Mouse (Mus musculus): ENCODE measurements around the gene Rbm47. TPM values are rescaled to one million over a fixed set of nuclear protein-coding genes. Genes with fewer than 3 reads are reported as not detected.

The Rbm47 gene
- polyA plus RNA-seq, 1 experiment from 2014 or later, result 28.5 TPM

DNA sequence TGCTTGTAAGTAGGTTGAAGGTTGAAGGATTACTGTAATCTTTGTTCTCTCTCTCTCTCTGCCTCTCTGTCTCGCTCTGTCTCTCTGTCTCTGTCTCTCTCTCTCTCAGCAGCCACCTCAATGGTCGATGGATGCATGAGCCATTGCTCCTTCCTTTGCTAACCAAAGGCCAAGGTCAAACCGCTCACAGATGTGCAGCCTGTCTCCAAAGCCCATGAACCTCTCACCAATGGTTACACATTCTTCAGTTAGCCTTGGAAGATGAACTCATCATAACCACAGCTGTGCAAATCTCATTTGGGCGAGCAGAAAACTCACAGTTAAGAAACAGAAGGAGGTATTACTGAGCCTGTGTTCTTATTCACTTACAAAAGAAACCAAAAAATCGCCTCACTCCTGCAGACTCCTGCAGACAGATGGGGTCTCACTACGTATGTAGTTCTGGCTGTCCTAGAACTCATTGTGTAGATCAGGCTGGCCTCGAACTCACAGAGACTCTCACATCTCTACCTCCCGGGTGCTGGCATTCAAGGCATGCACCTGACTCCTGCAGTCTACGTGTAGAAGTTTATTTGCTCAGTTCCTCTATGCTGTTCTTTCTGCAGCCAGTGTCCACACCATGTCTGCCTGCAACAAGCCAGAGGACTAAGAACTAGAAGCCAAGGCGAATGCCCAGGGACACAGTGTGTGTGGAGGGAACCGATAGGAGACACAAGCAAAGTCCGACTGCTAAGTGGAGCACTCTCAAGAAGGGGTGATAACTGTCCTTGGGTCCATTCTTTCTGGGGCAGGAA lies 49.4 kb downstream of the Rbm47 start:
- no peak overlapping the region for H3K4me3 ChIP-seq
- ATAC-seq (ENCODE audit: borderline replicate concordance, extremely low read depth, low FRiP score, low TSS enrichment), result no peak
- no peaks in the 10 kb centered on the region for H3K36me3 ChIP-seq
- WGBS, result 82% methylated on average over 12 of the region's 12 CpGs
- H3K9ac ChIP-seq, result no peak overlapping the region
- 0 out of 2 replicates have a peak, but pooled peaks cover 4% of the 10 kb centered on the region for H3K4me1 ChIP-seq
- no peak overlapping the region for H3K4me2 ChIP-seq
- no peaks in the 10 kb centered on the region for H3K27me3 ChIP-seq
- no peak overlapping the region for H3K27ac ChIP-seq
- H3K9me3 ChIP-seq, result no peaks in the 10 kb centered on the region

DNA sequence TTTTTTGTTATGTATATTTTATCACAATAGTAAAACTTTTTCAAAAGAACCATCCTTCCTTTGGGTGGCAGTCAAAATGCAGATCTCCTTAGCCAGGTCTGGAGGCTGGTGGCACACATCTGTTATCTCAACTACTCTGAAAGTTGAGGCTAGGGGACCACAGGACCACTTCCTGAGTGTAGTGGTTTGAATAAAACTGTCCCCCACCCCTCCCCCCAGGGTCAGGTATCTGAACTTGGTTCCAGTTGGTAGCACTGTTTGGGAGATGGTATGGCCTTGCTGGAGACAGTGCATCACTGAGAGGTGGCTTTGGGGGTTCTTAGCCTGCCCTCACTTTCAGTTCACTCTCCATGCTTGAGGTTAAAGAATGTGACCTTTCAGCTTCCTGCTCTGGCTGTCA lies 51.7 kb downstream of the Rbm47 start:
- no peaks in the 10 kb centered on the region for H3K36me3 ChIP-seq
- H3K4me3 ChIP-seq, result no peak overlapping the region
- H3K9me3 ChIP-seq, result no peaks in the 10 kb centered on the region
- H3K4me2 ChIP-seq, result no peak overlapping the region
- ATAC-seq (ENCODE audit: borderline replicate concordance, extremely low read depth, low FRiP score, low TSS enrichment), result no peak
- H3K27me3 ChIP-seq, result no peaks in the 10 kb centered on the region
- H3K4me1 ChIP-seq, result 0 out of 2 replicates have a peak, but pooled peaks cover 4% of the 10 kb centered on the region
- H3K27ac ChIP-seq, result no peak overlapping the region
- no peak overlapping the region for H3K9ac ChIP-seq

DNA sequence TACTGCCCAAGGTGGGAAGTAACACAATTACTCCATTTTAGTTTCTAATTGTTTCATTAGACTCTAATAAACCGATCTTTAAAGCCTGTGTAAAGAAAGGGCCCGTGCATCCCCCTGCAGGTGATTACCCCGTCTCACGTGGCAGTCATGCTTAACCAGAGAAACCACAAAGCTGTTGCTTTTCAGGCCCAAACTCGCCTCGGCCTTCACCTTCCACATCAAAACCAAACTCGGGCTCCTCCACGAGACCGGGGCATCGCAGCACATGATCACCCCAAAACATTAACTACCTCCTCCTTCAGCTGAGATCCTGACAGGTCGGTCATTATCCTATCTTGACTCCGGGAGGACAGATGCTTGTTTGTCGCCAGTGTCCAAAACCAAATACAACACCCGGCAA lies 58.2 kb downstream of the Rbm47 start:
- Histone ChIP-seq H3K36me3 (no peaks in the 10 kb centered on the region), H3K4me3 (no peak overlapping the region), H3K4me1 (peaks cover 8% of the 10 kb centered on the region), H3K4me2 (peak overlapping the region; percentile 23), H3K27me3 (no peaks in the 10 kb centered on the region), H3K9ac (no peak overlapping the region), H3K27ac (peak overlapping the region; percentile 88), H3K9me3 (no peaks in the 10 kb centered on the region)
- no peak for ATAC-seq (ENCODE audit: borderline replicate concordance, extremely low read depth, low FRiP score, low TSS enrichment)
- WGBS, result 57% methylated on average over 14 of the region's 14 CpGs

DNA sequence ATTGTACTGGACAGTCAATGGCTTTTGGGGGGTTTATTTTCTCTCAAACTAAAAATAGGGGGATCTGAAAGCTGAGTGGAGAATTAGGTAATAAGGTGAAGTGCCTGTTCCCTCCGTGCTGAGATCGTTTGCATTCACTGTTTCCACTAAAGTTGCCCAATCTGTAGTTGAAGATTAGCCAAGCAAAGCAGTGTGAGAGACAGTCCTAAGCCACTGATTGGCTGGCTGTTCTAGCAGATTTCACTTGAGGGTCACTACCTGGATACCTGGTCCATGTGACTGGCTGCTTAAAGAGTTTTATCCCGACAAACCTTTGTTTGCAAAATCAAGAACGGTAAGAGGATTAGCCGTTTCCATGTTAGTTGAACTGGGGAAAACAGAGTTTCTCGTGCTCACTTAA lies 58.7 kb downstream of the Rbm47 start:
- WGBS, result 51% methylated on average over 6 of the region's 6 CpGs
- H3K27me3 ChIP-seq, result no peaks in the 10 kb centered on the region
- peak overlapping the region; percentile 23; the same call in 1 of the 2 replicates for H3K4me2 ChIP-seq
- H3K36me3 ChIP-seq, result no peaks in the 10 kb centered on the region
- no peak overlapping the region for H3K4me3 ChIP-seq
- peak overlapping the region; percentile 88 for H3K27ac ChIP-seq
- ATAC-seq (ENCODE audit: borderline replicate concordance, extremely low read depth, low FRiP score, low TSS enrichment), result peak; percentile 89; the same call in 1 of the 2 replicates
- H3K9me3 ChIP-seq, result no peaks in the 10 kb centered on the region
- H3K9ac ChIP-seq, result no peak overlapping the region
- H3K4me1 ChIP-seq, result peaks cover 8% of the 10 kb centered on the region

DNA sequence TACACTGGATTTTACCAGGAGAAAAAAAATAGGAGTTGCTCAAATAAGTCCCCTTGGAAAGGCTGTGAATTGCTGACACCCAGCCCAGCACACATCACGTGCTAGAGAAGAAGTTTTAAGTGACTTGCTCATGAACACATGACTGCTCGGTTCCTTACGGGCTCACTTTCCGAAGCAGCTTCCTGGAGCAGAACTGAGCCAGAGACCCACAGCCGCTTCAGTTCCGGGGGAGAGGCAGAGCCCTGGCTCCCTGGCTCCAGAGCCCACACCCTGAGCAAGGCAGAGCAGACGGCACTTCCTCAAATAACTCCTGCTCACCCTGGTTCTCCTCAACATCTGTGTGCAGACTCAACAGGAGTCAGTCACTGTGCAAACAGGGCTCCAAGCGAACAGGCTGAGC lies 60.9 kb downstream of the Rbm47 start:
- no peak overlapping the region for H3K4me3 ChIP-seq
- 39% methylated on average over 8 of the region's 8 CpGs for WGBS
- no peaks in the 10 kb centered on the region for H3K27me3 ChIP-seq
- H3K36me3 ChIP-seq, result no peaks in the 10 kb centered on the region
- H3K9ac ChIP-seq, result no peak overlapping the region
- H3K4me1 ChIP-seq, result peaks cover 8% of the 10 kb centered on the region
- H3K27ac ChIP-seq, result peak overlapping the region; percentile 88
- no peak; the same call in 1 of the 2 replicates for ATAC-seq (ENCODE audit: borderline replicate concordance, extremely low read depth, low FRiP score, low TSS enrichment)
- H3K9me3 ChIP-seq, result no peaks in the 10 kb centered on the region
- H3K4me2 ChIP-seq, result no peak overlapping the region

DNA sequence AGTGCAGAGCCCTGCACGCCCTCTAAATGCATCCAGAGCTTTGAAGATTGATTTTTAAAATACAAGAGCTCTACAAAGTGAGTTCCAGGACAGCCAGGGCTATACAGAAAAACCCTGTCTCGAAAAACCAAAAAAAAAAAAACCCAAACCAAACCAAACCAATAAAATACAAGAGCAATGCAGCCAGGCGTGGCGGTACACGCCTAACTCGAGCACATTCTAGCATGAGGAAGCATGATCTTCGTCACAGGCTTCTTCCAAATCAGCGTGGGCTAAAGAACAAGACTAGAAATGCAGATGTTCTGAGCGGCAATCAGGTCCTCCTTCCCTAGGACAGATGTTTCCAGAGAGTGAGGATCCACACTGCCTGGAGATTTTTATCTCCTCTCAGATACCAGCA lies 66.5 kb downstream of the Rbm47 start:
- H3K27ac ChIP-seq, result peak overlapping the region; percentile 59
- no peaks in the 10 kb centered on the region for H3K9me3 ChIP-seq
- no peak overlapping the region for H3K4me3 ChIP-seq
- H3K9ac ChIP-seq, result no peak overlapping the region
- no peaks in the 10 kb centered on the region; the same call in 1 of the 2 replicates for H3K4me1 ChIP-seq
- no peak overlapping the region for H3K4me2 ChIP-seq
- no peak for ATAC-seq (ENCODE audit: borderline replicate concordance, extremely low read depth, low FRiP score, low TSS enrichment)
- no peaks in the 10 kb centered on the region for H3K36me3 ChIP-seq
- H3K27me3 ChIP-seq, result no peaks in the 10 kb centered on the region
- 77% methylated on average over 9 of the region's 9 CpGs for WGBS

DNA sequence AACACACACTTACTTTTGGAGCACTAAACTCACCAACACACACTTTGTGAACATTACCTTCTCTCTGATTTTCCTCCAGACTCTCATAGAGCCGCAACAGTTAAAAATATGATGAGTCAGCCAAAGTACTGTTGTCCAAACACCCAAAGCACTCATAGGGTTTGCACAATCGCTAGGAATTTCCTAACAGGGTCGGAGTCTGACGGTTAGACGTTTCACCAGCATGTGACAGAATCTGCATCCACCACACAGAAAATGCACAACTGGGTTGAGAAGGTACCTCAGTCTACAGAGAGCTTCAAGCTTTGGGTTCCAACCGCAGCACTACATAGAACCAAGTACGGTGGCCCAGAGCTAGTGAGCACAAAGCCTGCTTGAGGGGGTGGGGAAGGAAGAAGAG lies 67.0 kb downstream of the Rbm47 start:
- Histone ChIP-seq H3K27ac (peak overlapping the region; percentile 59), H3K4me1 (no peaks in the 10 kb centered on the region; the same call in 1 of the 2 replicates), H3K27me3 (no peaks in the 10 kb centered on the region), H3K9ac (no peak overlapping the region), H3K9me3 (no peaks in the 10 kb centered on the region), H3K36me3 (no peaks in the 10 kb centered on the region), H3K4me2 (no peak overlapping the region), H3K4me3 (no peak overlapping the region)
- WGBS, result 41% methylated on average over 7 of the region's 7 CpGs
- ATAC-seq (ENCODE audit: borderline replicate concordance, extremely low read depth, low FRiP score, low TSS enrichment), result no peak; the same call in 1 of the 2 replicates

DNA sequence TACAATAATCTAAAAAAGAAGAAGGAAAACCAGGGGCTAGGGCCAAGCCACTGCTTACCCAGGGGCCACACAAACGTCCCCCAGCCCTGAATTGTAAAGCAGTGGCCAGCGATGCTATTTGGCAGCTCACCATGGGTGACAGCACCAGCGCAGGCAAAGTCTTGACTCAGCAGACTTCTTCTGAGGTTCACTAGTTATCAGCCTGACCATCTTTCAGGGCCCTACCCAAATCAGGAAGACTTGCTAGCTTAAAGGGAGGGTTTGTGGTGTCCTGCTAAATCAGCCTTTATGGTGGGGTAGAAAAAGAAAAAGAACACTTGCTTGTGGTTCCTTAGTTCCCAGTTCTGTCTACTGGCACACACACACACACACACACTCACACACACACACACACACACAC lies 67.6 kb downstream of the Rbm47 start:
- H3K36me3 ChIP-seq, result no peaks in the 10 kb centered on the region
- H3K4me3 ChIP-seq, result no peak overlapping the region
- 0 out of 2 replicates have a peak overlapping the region, but pooled peaks have one; percentile 59 for H3K27ac ChIP-seq
- H3K27me3 ChIP-seq, result no peaks in the 10 kb centered on the region
- no peaks in the 10 kb centered on the region for H3K9me3 ChIP-seq
- ATAC-seq (ENCODE audit: borderline replicate concordance, extremely low read depth, low FRiP score, low TSS enrichment), result no peak
- 73% methylated on average over 3 of the region's 3 CpGs for WGBS
- no peaks in the 10 kb centered on the region; the same call in 1 of the 2 replicates for H3K4me1 ChIP-seq
- no peak overlapping the region for H3K4me2 ChIP-seq
- H3K9ac ChIP-seq, result no peak overlapping the region

DNA sequence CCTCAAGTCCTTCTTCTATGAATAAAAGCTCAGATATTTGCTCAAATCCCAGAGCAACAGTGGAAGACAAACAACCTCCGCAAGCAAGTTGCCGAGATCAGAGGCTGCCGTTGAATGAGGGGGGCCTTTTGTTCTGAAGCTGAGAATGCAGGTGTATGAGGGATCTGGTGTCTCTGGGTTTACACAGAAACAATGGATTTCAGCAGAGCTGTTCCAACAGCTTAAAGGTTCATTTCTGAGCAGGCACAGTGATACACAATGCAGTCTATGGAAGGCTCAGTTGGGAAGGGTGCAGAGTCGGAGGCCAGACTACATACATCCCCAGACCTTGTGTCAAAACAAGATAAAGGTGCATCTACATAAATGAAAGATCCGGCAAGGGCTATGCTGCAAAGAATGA lies 69.5 kb downstream of the Rbm47 start:
- Histone ChIP-seq H3K4me1 (no peaks in the 10 kb centered on the region; the same call in 1 of the 2 replicates), H3K9me3 (no peaks in the 10 kb centered on the region), H3K4me3 (no peak overlapping the region), H3K36me3 (no peaks in the 10 kb centered on the region), H3K4me2 (no peak overlapping the region), H3K27ac (no peak overlapping the region), H3K27me3 (no peaks in the 10 kb centered on the region), H3K9ac (no peak overlapping the region)
- ATAC-seq (ENCODE audit: borderline replicate concordance, extremely low read depth, low FRiP score, low TSS enrichment), result no peak
- 42% methylated on average over 5 of the region's 5 CpGs for WGBS

DNA sequence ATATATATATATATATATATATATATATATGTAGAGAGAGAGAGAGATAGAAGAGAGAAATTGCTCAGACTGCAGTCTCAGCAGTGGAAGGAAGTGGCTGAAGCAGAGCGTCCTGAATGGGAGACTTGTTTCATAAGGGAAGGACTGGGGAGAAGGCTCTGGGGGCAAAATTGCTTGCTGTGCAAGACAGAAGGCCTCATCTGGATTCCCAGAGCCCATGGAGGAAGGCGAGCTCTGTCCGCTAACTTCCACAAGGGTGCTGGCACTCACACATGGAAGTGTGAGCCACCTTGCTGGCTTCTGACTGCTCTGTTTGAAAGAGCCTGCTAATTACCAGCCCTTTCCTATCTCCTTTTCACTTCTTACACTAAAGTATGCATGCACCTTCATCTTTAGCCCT lies 70.1 kb downstream of the Rbm47 start:
- Histone ChIP-seq H3K27ac (no peak overlapping the region), H3K36me3 (no peaks in the 10 kb centered on the region), H3K4me3 (no peak overlapping the region), H3K9ac (no peak overlapping the region), H3K4me1 (no peaks in the 10 kb centered on the region; the same call in 1 of the 2 replicates), H3K4me2 (no peak overlapping the region), H3K27me3 (no peaks in the 10 kb centered on the region), H3K9me3 (no peaks in the 10 kb centered on the region)
- ATAC-seq (ENCODE audit: borderline replicate concordance, extremely low read depth, low FRiP score, low TSS enrichment), result no peak
- WGBS, result 78% methylated on average over 3 of the region's 3 CpGs

DNA sequence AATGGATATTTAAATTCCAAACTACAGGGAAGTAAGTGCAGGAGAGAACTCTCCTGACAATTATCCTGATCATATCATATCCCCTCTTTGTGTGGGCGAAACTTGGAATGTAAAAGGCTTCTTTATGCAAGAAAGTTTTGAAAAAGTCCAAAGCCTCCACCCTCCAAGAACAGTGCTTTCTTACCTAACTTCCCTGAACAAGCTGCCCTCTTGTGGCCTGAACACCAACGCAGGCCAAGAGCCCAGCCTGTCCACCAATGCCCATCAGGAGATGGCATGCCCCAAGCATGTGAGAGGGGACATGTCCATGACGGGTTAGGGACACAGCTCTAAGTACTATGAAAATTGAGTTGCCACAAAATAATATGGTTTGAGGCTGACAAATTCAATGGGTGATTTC lies 71.3 kb downstream of the Rbm47 start:
- no peak overlapping the region for H3K27ac ChIP-seq
- no peaks in the 10 kb centered on the region for H3K27me3 ChIP-seq
- H3K4me2 ChIP-seq, result no peak overlapping the region
- no peaks in the 10 kb centered on the region; the same call in 1 of the 2 replicates for H3K4me1 ChIP-seq
- no peak overlapping the region for H3K4me3 ChIP-seq
- no peaks in the 10 kb centered on the region for H3K9me3 ChIP-seq
- no peak overlapping the region for H3K9ac ChIP-seq
- H3K36me3 ChIP-seq, result no peaks in the 10 kb centered on the region
- ATAC-seq (ENCODE audit: borderline replicate concordance, extremely low read depth, low FRiP score, low TSS enrichment), result no peak
- WGBS, result 60% methylated on average over 3 of the region's 3 CpGs

DNA sequence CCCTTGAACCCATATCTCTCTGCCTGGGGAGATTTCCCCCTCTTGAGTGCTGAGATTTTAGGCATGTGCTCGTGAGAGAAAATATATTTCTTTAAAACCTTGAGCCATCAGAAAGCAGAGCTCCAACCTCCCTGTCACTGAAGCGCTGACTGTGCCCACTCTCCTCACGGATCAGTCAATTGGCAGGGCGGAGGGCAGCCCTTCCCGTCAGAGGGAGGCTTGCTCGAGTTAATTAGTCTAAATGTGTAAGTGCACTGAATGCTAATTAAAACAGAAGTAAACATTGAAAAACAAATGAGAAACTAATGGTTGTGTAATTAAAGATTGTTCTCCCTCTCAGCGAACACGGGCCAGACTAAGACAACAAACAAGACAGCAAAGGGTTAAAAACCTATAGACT lies 72.6 kb downstream of the Rbm47 start:
- Histone ChIP-seq H3K9ac (no peak overlapping the region), H3K27me3 (no peaks in the 10 kb centered on the region), H3K4me1 (no peaks in the 10 kb centered on the region), H3K4me2 (no peak overlapping the region), H3K9me3 (no peaks in the 10 kb centered on the region), H3K27ac (no peak overlapping the region), H3K4me3 (no peak overlapping the region), H3K36me3 (no peaks in the 10 kb centered on the region)
- 69% methylated on average over 8 of the region's 8 CpGs for WGBS
- ATAC-seq (ENCODE audit: borderline replicate concordance, extremely low read depth, low FRiP score, low TSS enrichment), result no peak
